Mouse (Mus musculus): ENCODE results near the gene Tmc2. TPM values are rescaled to one million over a fixed set of nuclear protein-coding genes. Genes with fewer than 3 reads are reported as not detected.

The Tmc2 gene
- total and polyA plus RNA-seq, 2 experiments from 2014 or later = not detected

DNA sequence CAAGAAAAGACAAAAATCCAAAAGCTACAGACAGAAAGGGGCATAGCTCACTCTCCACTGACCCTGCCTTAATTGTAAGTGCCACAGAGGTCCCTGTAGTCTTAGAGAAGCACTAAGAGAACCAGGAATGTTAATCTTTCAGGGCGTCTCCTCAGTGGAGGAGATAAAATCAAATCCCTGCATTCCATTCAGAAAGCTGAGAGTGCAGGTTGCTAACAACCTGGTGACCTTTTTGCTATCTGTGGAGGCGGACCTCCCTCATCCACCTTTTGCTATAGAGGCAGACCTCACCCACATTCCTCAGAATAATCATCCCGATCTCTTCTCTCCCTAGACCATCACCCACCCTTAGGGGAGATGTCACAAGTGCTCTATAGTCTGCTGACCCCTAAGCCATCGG, 94.1 kb downstream of the Tmc2 start:
- WGBS = 53% methylated on average over 4 of the region's 4 CpGs
- Histone ChIP-seq H3K4me2 (ENCODE audit: low read depth, low read length, poor library complexity, severe bottlenecking) (no peak overlapping the region), H3K9me3 (ENCODE audit: low read length) (no peaks in the 10 kb centered on the region), H3K36me3 (ENCODE audit: insufficient read depth, low read length) (no peaks in the 10 kb centered on the region), H3K9ac (replicated peaks; ENCODE audit: low read length, poor library complexity, severe bottlenecking) (no peak overlapping the region), H3K4me3 (ENCODE audit: low read depth, low read length) (no peak overlapping the region), H3K27me3 (ENCODE audit: insufficient read depth, low read length) (no peaks in the 10 kb centered on the region), H3K4me1 (ENCODE audit: insufficient read depth, low read length) (no peaks in the 10 kb centered on the region), H3K27ac (ENCODE audit: low read depth, low read length) (no peak overlapping the region)
- no peak for TF ChIP-seq CTCF (IDR thresholded peaks at IDR 0.05)
- no peak for DNase-seq (ENCODE audit: low spot score)
- ATAC-seq (ENCODE audit: low FRiP score) = no peak

GRCm38 (mm10) chr2:130291434-130291833, 96.4 kb downstream of the Tmc2 start:
- no peak overlapping the region for H3K27ac ChIP-seq (ENCODE audit: low read depth, low read length)
- 17% methylated on average over 8 of the region's 8 CpGs for WGBS
- no peaks in the 10 kb centered on the region for H3K36me3 ChIP-seq (ENCODE audit: insufficient read depth, low read length)
- ATAC-seq (ENCODE audit: low FRiP score) (peak; percentile 75), DNase-seq (ENCODE audit: low spot score) (peak; percentile 94)
- no peaks in the 10 kb centered on the region for H3K9me3 ChIP-seq (ENCODE audit: low read length)
- peak; percentile 97 for TF ChIP-seq CTCF (IDR thresholded peaks at IDR 0.05)
- no peak overlapping the region for H3K4me3 ChIP-seq (ENCODE audit: low read depth, low read length)
- no peak overlapping the region; the same call in 1 of the 2 replicates for H3K9ac ChIP-seq (replicated peaks; ENCODE audit: low read length, poor library complexity, severe bottlenecking)
- peaks cover 4% of the 10 kb centered on the region; the same call in 1 of the 2 replicates for H3K4me1 ChIP-seq (ENCODE audit: insufficient read depth, low read length)
- no peaks in the 10 kb centered on the region for H3K27me3 ChIP-seq (ENCODE audit: insufficient read depth, low read length)
- peak overlapping the region; percentile 7 for H3K4me2 ChIP-seq (ENCODE audit: low read depth, low read length, poor library complexity, severe bottlenecking)

GRCm38 (mm10) chr2:130293009-130293408, 98.0 kb downstream of the Tmc2 start:
- H3K27ac ChIP-seq (ENCODE audit: low read depth, low read length) = no peak overlapping the region
- peaks cover 3% of the 10 kb centered on the region; the same call in 1 of the 2 replicates for H3K36me3 ChIP-seq (ENCODE audit: insufficient read depth, low read length)
- no peak overlapping the region for H3K9ac ChIP-seq (replicated peaks; ENCODE audit: low read length, poor library complexity, severe bottlenecking)
- DNase-seq (ENCODE audit: low spot score) = no peak
- no peak for ATAC-seq (ENCODE audit: low FRiP score)
- peaks cover 4% of the 10 kb centered on the region; the same call in 1 of the 2 replicates for H3K4me1 ChIP-seq (ENCODE audit: insufficient read depth, low read length)
- TF ChIP-seq CTCF (IDR thresholded peaks at IDR 0.05) = no peak; the same call in 1 of the 2 replicates
- 37% methylated on average over 3 of the region's 3 CpGs for WGBS
- H3K27me3 ChIP-seq (ENCODE audit: insufficient read depth, low read length) = no peaks in the 10 kb centered on the region
- H3K4me2 ChIP-seq (ENCODE audit: low read depth, low read length, poor library complexity, severe bottlenecking) = no peak overlapping the region
- H3K9me3 ChIP-seq (ENCODE audit: low read length) = no peaks in the 10 kb centered on the region
- H3K4me3 ChIP-seq (ENCODE audit: low read depth, low read length) = no peak overlapping the region

DNA sequence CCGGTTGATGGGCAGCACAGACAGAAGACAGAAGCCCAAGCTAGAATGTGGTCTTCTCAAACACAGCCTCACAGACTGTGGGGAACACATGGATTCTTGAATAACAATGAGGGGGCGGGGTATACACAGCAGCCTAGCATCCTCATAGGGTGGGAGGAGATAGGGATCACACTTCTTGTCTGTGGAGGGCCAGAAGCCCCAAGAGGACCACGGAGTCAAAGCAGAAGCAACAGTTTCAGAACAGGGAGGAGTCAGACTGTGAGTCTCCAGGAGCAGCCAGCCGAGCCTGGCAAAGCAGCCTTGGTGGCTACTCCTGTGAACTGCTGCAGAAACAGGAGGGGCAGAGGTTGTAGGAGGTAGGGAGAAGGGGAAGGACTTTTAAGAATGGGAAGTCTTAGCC, 98.5 kb downstream of the Tmc2 start:
- Histone ChIP-seq H3K27ac (ENCODE audit: low read depth, low read length) (no peak overlapping the region), H3K4me2 (ENCODE audit: low read depth, low read length, poor library complexity, severe bottlenecking) (no peak overlapping the region), H3K9ac (replicated peaks; ENCODE audit: low read length, poor library complexity, severe bottlenecking) (no peak overlapping the region), H3K4me3 (ENCODE audit: low read depth, low read length) (no peak overlapping the region), H3K4me1 (ENCODE audit: insufficient read depth, low read length) (peaks cover 4% of the 10 kb centered on the region; the same call in 1 of the 2 replicates), H3K36me3 (ENCODE audit: insufficient read depth, low read length) (peaks cover 8% of the 10 kb centered on the region), H3K27me3 (ENCODE audit: insufficient read depth, low read length) (no peaks in the 10 kb centered on the region), H3K9me3 (ENCODE audit: low read length) (no peaks in the 10 kb centered on the region)
- ATAC-seq (ENCODE audit: low FRiP score) (no peak), DNase-seq (ENCODE audit: low spot score) (peak; percentile 31)
- no peak for TF ChIP-seq CTCF (IDR thresholded peaks at IDR 0.05)
- 5% methylated on average over 4 of the region's 4 CpGs for WGBS

GRCm38 (mm10) chr2:130294218-130294935, 99.4 kb downstream of the Tmc2 start:
- Histone ChIP-seq H3K4me1 (ENCODE audit: insufficient read depth, low read length) (peaks cover 4% of the 10 kb centered on the region; the same call in 1 of the 2 replicates), H3K27me3 (ENCODE audit: insufficient read depth, low read length) (no peaks in the 10 kb centered on the region), H3K36me3 (ENCODE audit: insufficient read depth, low read length) (peaks cover 8% of the 10 kb centered on the region), H3K9me3 (ENCODE audit: low read length) (no peaks in the 10 kb centered on the region), H3K4me2 (ENCODE audit: low read depth, low read length, poor library complexity, severe bottlenecking) (peak overlapping the region; percentile 78), H3K27ac (ENCODE audit: low read depth, low read length) (peak overlapping the region; percentile 69), H3K9ac (replicated peaks; ENCODE audit: low read length, poor library complexity, severe bottlenecking) (peak overlapping the region; percentile 91), H3K4me3 (ENCODE audit: low read depth, low read length) (peak overlapping the region; percentile 77)
- TF ChIP-seq CTCF (IDR thresholded peaks at IDR 0.05) = no peak
- WGBS = 9% methylated on average over 20 of the region's 20 CpGs
- DNase-seq (ENCODE audit: low spot score) = no peak
- no peak for ATAC-seq (ENCODE audit: low FRiP score)

GRCm38 (mm10) chr2:130294936-130295277, 99.9 kb downstream of the Tmc2 start, which contains the start of gene Ebf4:
Gene Ebf4, plus strand, starts transcription at chr2:130295169.
- ATAC-seq (ENCODE audit: low FRiP score) (peak; percentile 74), DNase-seq (ENCODE audit: low spot score) (peak; percentile 67)
- Histone ChIP-seq H3K4me1 (ENCODE audit: insufficient read depth, low read length) (peaks cover 4% of the 10 kb centered on the region; the same call in 1 of the 2 replicates), H3K36me3 (ENCODE audit: insufficient read depth, low read length) (peaks cover 8% of the 10 kb centered on the region), H3K9ac (replicated peaks; ENCODE audit: low read length, poor library complexity, severe bottlenecking) (peak within 1 kb of the TSS; percentile 91), H3K27me3 (ENCODE audit: insufficient read depth, low read length) (no peaks in the 10 kb centered on the region), H3K4me2 (ENCODE audit: low read depth, low read length, poor library complexity, severe bottlenecking) (peak within 1 kb of the TSS; percentile 78), H3K9me3 (ENCODE audit: low read length) (no peaks in the 10 kb centered on the region), H3K4me3 (ENCODE audit: low read depth, low read length) (peak within 1 kb of the TSS; percentile 77), H3K27ac (ENCODE audit: low read depth, low read length) (peak within 1 kb of the TSS; percentile 69)
- 2% methylated on average over 12 of the region's 39 CpGs for WGBS
- TF ChIP-seq CTCF (IDR thresholded peaks at IDR 0.05) = no peak

All from midbrain, postnatal 0 days (tissue).